Mouse (Mus musculus) ovary, postnatal 10 days (tissue): ENCODE results near the gene Gm43552.
"Not testable (repeated sequence)": the region's sequence is repeated elsewhere in the genome, so short reads cannot be mapped to it uniquely, and the experiment has no call there.

Experiments used
- DNase-seq: peaks from one replicate; pipeline ENCODE4 v3.0.0; 2022; ENCODE audit warnings: low spot score

The Gm43552 gene

DNA sequence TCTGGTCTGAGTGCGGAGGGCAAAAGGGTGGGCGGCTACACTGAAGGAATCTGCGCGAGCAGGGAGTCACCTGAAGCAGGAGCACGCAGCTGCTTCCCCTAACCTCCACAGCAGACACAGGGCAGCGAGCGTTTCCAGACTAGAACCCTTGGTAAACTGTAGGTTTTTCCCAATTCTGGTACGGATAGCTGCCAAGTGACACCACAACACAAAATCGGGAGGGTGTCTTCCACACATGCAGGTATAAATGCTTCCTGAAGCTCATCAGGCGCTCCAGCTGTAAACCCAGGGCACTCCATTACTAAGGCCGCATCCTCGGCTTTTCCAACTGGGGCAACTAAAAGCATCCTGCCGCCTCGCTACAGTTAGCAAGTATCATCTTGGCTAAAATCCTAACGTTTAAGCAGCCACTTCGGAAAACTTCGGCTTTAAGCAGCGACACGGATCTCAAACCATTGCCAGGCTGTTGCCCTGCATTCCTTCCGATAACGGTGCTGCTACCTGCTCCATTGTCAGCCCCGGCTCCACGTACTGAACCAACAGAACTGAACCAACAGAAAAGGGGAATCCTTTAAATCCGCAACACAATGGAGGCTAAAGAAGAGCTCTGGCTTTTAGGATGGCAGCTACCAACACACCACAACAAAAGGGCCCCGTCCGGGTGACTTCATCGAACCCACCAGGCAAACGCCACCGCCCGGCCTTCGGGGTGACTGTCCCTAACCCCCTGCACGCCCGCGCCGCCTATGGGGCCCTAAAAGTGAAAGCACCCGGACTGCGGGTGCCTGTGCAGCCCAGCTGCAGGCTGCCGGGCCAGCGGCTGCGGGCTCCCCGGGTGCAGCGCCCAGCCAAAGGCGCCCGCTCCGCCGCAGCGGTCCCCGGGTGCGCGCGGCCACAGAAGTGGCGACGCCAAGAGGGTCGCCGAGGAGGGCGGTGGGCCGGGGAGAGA lies 592 bp downstream of the Gm43552 start:
- DNase-seq = peak; percentile 39

- no peak for DNase-seq
Measured at GRCm38 (mm10) chr5:65489830-65490229, 2.8 kb downstream of the Gm43552 start.

DNA sequence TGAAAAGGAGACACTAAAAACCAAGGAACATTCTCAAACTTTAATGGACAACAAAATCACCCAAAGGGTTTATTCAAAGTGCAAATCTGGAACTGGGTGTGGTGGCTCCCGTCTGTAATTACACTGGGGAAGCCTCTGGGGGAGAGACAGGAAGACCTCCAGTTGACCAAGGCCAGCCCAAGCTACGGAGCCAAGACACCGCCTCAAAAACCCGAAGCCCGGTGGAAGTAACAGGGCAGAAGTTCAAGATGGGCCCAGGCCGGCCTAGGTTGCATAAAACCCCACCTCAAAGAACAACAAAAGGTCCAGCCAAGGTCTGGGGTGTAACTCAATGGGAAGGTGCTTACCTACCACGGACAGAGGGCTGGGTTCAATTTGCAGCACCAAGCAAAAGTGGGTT lies 3.9 kb downstream of the Gm43552 start:
- no peak for DNase-seq

DNA sequence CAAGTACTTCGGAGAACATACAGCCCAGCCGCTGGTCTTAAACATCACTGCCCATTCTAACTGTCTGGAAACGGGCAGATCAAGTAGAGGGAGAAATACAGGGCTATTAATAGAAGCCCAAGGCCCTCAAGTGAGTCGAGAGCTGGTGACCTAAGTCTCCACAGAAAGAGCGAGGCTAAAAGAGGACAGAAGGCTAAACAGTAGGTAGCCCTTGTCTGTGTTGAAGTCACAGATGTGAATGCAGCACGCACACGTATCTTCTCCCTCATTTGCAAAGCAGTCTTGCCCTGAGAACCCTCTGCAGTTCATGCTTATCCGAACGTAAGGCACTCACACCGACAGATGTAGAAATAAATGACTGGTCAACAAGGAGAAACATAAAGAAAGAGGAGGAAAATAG lies 5.3 kb downstream of the Gm43552 start:
- DNase-seq = no peak

DNA sequence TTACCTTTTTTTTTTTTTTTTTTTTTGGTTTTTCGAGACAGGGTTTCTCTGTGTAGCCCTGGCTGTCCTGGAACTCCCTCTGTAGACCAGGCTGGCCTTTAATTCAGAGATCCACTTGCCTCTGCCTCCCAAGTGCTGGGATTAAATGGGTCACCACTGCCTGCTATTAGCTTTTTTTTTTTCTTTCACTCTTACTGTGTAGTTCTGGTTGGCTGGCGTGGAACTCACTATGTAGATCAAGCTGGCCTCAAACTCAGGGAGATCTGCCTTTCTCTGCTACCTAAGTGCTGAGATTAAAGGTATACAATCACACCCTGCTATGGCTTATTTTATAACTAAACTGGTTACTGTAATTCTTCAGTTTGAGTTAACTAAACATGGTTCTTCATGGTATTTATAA lies 6.1 kb downstream of the Gm43552 start:
- DNase-seq = no peak

GRCm38 (mm10) chr5:65482996-65483395 lies 9.6 kb downstream of the Gm43552 start:
- no peak for DNase-seq

DNA sequence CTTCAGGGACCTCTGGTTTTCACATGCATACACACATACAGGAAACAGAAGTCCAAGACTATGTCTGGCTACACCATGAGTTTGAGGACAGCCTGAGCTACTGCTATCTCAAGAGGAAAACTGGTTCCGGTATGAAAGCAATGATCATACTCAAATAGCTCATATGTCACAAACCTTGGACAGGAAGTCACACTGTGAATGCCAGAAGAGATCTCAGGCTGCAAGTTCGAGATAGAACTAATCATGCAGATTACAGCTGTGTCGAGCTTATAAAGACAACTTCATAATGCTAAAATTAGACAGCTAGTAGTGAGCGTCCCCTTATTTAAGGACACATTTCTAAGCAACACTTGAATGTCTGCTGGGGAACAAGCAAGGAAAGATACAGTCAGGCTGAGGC lies 12.1 kb downstream of the Gm43552 start:
- no peak for DNase-seq

DNA sequence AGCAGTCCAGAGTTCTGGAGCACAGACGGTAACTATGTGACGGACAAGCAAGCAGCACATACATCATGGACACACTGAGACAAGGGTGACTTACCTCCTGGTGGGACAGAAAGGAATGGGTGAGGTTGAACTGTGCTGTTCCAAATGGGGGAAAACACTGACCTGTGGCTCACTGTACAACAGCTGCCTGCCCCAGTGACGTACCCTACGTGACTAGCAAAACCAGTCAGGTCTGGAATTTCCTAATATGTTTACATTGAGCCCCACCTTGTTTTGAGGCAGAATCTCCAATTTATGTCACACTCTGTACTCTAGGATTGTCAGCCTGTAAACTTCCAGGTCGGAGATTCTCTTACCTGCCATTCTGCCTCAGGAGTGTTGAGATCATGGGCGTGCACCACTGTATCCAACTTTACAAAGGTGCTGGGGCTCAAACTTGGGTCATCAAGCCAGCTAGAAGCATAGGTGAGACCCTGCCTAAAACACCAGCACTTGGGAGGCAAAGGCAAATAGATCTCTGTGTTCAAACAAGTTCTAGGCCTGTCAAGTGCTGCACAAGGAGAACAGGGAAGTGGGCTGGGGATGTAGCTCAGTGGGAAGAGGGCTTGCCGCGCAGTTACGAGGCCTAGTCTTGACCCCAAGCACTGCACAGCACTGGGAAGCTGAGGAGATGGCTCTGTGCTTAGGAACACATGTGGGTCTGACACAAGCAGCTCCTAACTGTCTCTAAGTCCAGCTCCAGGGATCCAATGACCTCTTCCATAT lies 12.8 kb downstream of the Gm43552 start:
- DNase-seq = no peak

GRCm38 (mm10) chr5:65478224-65478623 lies 14.4 kb downstream of the Gm43552 start:
- no peak for DNase-seq

- not testable (repeated sequence) for DNase-seq
Measured at GRCm38 (mm10) chr5:65476739-65477138, 15.9 kb downstream of the Gm43552 start.

GRCm38 (mm10) chr5:65475806-65476205 lies 16.8 kb downstream of the Gm43552 start:
- no peak for DNase-seq

DNA sequence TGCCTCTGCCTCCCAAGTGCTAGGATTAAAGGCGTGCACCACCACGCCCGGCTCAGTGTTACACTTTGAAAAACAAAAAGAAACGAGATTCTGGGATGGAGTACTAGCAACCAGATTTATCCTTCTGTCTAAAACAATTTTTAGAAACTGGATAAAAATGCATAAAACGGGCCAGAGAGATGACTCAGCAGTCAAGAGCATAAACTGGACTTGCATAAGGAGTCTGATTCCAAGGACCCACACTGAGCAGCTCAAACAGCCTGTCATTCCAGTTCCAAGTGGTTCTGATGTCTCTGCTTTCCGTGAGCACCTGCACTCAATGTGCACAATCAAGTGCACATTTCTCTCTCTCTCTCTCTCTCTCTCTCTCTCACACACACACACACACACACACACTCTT lies 22.9 kb downstream of the Gm43552 start:
- no peak for DNase-seq

DNA sequence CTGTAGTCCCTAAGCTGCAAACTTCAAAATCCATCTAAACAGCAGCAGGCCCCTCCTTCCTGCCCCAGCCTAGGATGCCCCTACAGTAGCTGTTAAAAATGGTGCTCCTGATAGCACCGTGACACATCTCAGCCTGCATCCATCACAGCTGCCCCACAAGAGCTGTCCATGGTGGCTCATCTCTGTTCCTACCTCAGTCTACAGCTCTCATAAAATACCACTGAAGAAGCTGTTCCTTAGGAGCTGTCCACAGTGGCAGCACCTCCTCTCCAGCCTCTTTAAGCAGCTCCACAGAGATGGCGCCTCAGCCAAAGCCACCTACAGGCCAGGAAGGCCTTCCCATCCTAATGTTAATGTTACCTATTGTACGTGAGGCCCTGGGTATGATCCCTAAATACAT lies 25.7 kb downstream of the Gm43552 start:
- no peak for DNase-seq

- DNase-seq = no peak
Measured at GRCm38 (mm10) chr5:65460361-65460760, 32.3 kb downstream of the Gm43552 start.

- no peak for DNase-seq
Measured at GRCm38 (mm10) chr5:65459454-65459853, 33.2 kb downstream of the Gm43552 start.

GRCm38 (mm10) chr5:65457846-65458245 lies 34.8 kb downstream of the Gm43552 start:
- DNase-seq = no peak

DNA sequence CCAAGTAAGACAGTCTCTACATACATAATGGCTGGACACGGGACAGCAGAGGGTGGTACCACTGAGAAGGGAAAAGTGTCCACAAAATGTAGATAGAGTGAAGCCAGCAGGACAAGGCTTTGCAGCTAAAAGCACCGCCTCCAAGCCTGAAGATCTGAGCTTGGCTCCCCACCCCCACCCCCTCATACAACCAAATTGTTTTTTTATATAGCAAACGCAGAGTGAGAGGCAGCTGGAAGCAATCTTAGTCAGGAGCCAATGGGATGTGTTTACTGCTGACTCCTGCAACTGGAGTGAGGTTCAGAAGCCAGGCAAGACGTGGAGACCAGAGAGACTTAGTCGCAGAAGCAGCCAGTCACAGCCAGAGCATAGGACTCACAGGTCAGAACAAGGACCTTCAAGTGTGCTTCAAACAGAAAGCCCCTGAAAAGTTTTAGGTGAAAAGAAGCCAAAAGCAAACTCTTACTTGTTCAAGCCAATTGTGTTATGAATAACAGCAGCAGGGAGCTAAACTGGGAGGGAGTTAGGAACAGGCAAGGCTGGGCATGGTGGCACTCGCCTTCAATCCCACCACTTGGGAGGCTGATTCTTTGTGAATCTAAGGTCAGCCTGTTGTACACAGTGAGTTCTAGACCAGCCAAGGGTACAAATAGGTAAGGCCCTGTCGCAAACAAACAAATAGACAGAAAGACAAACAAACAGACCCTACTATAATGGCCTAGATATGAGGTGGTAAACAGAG lies 35.4 kb downstream of the Gm43552 start:
- DNase-seq = no peak

GRCm38 (mm10) chr5:65454771-65455170 lies 37.9 kb downstream of the Gm43552 start:
- DNase-seq = no peak

DNA sequence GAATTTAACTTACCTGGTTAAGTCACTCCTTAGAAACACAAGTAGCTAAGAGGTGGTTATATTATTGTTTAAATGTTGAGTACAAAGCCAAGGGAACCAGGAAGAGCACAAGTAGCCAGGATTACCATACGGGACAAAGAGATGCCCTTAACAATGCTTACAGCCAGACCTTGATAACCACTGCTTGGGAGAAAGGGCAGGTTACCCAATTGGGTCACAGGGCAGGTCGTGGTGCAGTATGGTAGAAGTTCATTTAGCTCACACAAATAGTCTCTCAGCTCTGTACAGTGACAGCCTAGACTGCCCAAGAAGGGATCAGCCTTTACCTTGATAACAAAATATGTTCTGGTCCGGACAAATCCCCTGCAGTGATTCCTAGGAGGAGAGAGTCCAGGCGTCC lies 43.7 kb downstream of the Gm43552 start:
- DNase-seq = no peak

GRCm38 (mm10) chr5:65447826-65448225 lies 44.8 kb downstream of the Gm43552 start:
- DNase-seq = no peak

DNA sequence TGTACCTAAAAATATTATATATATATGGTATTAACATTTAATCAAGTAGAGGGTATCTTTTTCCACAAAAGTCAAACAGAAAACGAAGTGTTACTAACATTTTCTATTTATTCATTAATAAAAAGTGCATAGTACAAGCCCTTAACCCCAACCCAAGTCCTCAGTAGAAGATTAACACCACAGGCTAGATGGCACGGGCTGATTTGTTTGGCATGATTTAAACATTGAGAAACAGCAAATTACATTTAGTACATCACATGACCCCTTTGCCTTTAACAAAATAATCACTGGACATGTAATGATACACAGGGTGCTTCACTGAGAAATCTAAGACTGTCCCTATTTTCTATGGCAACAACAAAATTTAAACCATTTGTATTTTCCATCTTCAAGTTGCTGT lies 45.9 kb downstream of the Gm43552 start:
- DNase-seq = no peak

DNA sequence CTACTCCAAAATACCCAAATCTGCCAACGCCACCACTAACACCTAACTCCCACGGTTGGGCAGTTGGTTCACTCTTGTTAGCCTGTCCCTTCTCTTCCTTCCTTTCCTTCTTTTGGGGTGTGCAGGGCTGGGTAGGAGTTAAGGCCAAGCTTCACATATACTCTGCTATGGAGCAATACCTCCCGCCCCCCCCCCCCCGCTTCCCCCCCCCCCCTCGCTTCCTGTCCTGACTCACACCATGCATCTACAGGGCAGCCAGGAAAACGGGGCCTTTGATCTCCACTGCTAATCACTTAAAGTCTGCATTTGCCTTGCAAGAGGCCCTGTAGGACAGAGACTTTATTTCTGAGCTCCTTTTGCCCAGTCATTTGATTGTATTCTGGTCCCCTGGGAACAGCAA lies 47.7 kb downstream of the Gm43552 start:
- DNase-seq = no peak

DNA sequence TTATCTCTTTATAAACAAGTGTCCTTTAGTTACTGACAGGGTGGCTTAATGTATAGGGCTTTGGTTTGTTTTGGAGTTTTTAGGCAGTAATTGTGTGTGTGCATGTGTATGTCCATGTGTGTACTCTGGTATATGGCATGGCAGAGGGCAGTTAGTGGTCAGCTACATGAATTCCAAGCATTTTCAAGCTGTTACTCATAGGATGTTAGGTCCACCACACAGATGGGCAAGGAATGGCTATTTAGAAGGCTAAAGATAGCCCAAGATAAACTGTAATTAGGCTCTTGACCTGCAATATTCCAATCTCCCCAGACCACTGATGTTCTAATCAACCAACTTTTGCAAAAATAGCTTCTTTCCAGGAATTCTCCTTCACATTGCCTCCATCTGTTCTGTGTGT lies 54.6 kb downstream of the Gm43552 start:
- DNase-seq = no peak
